Mouse (Mus musculus) R1 (cell line): Measurements from ENCODE around the gene Serpinf2.
A peak's percentile ranks its signal among the peaks of the same experiment; 100 is the strongest.

ENCODE experiments used
- DNase-seq: peaks from one replicate; pipeline ENCODE4 v3.0.0-alpha.2; 2018; ENCODE audit warnings: low read depth, low spot score

Gene Serpinf2

DNA sequence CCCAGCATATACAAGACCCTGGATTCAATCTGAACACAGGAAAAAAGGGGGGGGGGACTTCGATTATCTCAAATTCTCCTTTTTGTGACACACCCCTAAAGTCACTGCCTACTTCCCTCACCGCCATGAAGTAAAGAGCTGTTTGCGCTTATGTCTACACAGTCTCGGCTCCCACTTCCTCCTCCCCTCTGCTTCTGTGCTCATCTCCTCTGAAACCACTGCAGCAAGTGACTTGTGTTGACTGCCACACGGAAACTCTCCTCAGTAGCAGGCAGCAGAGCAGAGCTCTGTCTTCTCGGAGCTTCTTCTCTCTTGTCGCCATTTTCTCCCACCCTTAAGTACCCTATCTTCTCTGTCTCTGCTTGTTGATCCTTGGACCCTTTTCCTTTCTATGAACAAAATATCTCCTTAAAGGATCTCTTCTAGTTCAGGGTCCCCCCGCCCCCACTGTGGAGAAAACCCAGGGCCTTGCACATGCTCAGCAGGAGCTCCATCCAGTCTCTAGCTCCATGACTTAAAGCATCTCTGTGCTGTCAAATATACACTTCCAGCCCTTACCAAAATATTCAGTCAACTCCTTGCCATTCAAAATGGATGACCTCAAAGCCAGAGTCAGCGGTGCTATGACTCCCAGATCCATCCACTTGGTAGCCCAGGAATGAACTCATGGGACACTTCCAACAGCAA, 10.2 kb downstream of the Serpinf2 start:
- DNase-seq = no peak

DNA sequence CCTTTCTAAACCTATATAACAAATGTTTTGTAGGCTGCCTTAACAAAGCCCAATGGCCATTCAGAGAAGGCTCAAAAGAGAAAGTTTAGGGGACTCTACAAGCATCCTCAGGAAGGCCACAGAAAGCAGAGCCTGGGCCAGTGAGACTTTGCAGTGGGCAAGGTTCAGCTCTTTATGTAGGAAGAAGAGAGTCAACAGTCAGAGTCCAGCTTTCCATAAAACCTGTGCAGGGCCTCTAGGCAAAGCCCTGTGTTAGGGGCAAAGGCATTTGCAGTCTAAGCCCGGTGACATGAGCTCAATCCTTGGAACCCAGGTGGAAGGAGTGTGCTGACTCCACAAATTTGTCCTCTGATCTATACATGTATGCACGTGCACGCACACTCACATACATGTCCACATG, 14.9 kb downstream of the Serpinf2 start:
- DNase-seq = no peak

DNA sequence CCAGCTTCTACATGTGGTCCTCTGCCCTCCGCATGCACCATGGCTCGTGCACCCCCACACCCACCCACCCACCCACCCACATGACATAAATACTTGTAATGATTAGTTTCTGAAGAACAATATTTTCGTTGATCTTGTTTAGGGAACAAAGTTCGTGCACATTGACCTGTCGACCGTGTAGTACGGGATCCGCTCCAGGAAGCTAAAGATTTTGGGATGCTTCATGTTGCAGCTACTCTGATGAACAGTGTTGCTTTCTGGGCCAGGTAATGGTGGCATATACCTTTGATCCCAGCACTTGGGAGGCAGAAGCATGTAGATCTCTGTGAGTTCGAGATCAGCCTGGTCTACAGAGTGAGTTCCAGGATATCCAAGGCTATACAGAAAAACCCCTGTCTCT, 15.4 kb downstream of the Serpinf2 start:
- DNase-seq = no peak

DNA sequence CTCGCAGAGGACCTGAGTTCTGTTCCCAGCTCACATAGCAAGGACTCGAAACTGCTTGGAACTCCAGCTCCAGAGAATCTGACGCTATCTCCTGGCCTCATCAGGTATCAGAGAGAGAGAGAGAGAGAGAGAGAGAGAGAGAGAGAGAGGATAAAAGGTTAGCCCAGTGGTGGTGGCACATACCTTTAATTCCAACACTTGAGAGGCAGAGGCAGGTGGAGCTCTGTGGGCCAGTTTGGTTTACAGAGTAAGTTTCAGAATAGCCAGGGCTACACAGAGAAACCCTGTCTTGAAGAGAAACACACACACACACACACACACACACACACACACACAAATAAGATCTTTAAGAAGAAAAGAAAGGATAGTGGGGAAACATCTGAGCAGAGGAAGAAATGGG, 16.3 kb downstream of the Serpinf2 start:
- DNase-seq = no peak

DNA sequence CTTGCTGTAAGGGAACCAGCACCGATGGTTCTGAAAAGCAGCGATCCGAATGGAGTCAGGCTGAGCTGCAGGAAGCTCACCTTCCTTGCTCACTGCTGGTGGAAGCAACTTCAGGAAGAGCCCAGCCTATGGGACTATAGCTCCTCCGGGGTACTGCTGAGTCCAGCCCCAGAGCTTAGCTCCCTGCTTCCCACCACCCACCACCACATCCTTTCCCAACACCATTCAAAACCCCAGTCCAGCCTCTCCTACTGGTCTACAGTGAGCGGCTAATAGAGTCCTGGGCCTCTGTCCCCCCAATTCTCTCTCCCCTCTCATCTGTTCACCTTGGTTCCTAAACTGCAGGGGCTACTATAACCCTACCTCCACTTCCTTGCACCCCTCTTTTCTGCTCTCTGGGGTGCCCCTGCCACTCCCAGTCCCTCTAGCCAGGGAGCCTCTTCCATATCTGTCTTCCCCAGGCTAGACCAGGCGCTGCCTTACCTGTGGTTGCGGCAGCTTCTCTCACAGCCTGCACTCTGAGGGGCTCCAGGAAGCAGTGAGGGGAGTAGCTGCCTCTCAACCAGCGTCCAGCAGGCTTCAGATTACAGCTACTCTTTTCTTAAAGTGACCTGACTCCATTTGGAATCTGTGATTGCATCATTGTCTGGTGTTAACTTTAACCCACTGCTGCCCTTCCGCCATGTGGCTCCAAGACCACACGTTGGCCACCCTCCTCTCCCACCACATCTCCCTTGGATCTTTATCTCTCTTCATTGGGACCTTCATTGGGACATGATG, 17.2 kb downstream of the Serpinf2 start, which contains the start of gene Serpinf1:
Serpinf1 (minus strand) TSS at position 689 of the 780 bp plus-strand sequence.
- DNase-seq = no peak

DNA sequence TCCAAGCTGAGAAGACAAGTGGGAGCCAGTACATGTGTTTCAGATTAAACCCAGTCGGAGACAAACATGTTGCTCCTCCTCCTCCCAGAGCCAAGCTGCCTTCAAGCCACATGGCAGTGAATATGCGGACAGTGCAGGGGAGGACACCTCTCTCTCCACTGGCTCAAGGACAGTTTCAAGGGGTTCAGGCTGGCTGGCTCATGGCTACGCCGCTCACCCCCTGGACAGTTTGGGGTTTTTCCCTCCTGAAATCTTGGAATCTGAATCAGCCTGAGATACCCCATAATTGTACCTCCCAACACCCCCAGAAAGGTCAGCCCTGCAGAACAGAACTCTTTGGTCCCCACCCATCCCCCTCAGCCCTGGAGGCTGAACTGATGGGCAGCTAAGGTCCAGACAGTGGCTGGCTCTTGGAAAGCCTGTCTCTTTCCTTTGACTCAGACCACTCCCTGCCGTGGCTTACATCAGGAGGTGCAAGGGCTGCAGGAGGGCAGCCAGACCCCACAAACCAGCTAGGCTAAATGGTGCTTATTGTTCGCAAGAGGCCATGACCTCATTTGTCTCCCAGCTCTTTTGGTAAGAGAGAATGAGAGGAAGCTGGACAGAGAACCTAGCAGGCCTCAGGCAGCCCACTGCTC, 17.9 kb downstream of the Serpinf2 start:
- no peak for DNase-seq

DNA sequence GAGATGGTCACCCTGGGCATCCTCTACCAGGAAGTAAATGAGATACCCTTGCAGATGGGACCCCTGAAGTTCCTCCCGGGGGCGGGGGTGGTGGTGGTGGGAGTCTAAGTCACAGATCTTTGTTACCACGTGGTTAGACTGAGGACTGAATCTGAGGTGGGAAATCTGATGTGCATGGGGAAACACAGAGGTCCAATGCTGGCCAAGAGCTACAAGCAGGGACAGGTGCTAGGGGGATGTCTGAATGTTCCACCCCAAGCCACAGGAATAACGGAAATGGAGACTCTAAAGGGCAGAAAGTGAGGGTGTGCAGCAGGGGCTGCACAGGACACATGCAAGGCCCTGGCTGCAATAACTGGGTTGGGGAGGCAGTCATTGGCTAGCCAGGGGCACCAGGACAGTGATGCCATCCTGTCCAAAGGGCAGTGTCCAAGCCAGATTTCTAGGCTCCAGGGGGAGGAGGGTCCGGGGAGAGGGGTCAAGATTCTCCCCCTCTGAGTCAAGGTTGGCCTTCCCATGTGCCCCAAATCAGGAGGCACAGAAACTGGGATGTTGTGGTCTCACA, 18.5 kb downstream of the Serpinf2 start:
- DNase-seq = no peak

DNA sequence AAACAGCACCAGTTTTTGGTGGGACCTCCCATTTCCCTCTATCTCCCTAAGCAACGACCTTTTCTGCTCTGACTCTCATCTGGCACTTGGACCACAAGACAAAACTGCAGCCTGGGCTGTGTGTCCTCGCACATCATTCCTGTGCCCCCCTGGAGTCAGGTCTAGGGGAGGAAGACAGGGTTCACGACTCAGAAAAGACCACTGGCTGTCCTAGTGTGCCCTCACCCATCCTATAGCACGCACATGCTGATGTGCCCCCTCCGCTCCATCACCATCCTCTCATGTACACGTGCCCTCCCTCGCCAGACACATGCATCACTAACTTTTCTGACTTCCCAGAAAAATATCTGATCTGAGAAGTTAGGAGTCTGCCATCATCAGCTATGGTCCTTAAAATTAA, 19.4 kb downstream of the Serpinf2 start:
- no peak for DNase-seq

DNA sequence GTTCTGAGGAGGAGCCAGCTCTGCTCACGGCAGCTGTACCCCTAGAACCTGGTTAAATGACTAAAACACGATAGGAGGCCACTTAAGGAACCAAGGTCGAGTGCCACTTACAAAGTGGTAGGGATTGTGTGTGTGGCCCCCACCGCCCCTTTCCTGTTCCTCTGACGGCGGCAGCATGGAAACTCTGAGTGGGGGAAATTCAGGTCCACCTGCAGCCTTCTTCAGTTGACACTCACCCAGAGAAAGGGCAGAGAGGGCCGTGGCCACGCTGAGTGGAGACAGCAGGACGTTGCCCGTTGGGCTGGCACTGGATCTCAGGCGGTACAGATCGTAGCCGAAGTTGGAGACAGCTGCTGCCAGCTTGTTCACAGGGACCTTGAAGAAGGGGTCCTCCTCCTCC, 23.4 kb downstream of the Serpinf2 start:
- DNase-seq = no peak

DNA sequence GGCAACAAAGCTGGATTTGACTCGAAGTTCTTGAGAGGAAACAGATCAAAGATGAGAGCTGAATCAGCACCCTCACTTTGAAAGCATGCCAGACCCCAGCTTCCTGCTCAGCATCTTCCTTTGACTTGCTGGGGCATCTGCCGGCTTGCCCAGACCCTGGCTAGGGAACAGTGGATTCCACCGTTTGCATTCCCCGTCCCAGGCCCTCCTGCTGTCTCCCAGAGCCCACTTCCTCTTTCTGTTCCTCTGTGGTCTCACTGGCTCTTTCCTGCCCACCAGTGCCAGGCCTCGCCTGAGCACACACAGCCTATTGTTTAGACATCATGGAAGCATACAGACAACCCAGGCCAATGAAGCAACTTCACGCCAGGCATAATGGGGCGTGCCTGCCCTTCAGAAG, 24.3 kb downstream of the Serpinf2 start:
- DNase-seq = no peak

DNA sequence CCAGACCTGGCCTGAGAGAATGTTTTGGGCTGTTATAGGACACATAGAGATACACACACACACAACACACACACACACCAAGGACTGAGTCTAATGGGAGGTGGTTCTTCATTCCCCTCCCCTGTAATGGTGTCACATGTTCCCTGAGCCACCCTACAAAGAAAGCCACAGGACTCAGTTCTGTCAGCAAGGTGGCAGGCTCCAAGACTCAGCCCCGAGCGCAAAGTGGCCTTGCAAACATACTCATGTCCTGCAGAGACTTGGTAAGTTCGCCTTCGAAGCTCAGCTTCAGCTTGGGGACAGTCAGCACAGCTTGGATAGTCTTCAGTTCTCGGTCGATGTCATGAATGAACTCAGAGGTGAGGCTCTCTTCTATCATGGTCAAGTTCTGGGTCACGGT, 28.8 kb downstream of the Serpinf2 start:
- no peak for DNase-seq

DNA sequence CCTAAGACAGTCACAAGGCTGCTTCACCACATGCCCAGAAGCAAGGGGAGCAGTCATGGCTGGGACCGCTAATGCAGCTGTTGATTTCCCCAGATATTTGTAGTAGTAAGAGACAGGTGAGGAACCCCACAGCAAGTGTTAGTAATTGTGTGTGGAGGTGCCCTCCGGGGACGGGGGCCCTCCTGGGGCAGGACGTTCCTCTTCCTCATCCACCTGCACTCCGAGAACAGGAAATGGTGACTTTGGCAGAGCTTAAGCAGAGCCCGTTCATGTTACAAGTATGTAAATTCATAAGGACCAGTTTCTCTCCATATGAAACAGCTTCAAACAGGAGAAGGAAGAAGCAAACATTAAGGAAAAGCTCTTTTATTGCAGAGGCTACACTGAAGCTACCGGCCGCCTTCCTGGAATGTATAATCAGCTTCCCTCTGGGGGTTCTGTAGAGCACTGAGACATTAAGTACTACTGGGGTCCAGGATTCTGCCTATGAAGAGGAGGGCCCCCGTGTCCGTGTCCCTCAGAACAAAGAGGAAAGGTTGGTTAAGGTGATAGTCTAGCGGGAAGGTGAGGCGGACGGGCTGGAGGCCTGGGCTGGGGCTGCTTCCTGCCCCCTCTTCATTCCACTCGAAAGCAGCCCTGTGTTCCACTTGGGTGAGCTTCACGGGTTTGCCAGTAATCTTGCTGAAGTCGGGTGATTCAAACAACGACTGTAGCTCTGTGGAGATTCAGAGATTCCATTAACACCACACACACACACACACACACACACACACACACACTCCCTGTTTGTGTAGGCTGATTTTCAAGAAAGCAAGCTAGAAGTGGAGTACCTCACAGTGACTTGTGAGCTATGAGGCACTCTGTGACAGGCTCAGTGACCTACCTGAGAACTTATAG, 29.5 kb downstream of the Serpinf2 start:
- DNase-seq = no peak

DNA sequence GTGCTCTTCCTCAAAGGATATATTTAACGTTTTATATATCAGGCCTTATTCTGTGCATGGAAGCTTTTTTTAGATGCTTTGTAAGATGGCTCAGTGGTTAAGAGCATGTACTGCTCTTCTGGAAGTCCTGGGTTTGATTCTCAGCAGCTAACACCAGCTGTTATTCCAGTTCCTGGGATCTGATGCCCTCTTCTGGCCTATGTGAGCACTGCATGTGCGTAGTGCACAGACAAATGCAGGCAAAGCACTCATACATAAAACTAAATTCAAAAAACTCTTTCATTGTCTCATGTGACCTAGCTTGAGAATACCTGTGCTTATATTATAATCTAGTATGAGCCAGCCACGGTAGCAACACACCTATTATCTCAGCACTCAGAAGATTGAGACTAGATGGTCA, 32.5 kb downstream of the Serpinf2 start:
- DNase-seq = peak; percentile 83

DNA sequence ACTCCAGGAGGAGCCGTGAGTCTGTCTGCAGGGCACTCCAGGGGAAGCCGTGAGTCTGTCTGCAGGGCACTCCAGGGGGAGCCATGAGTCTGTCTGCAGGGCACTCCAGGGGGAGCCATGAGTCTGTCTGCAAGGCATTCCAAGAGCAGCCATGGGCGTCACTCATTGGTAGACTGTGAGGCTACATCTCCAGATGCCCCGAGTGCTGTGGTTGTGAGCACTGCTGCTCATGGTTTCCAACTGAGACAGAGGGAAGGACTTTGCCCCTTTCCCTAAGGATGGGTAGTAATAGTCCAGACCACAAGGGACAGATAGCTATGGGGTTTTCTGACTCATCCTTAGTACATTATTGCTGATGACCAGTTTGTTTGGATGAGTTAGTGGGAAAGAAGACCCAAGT, 33.3 kb downstream of the Serpinf2 start:
- DNase-seq = no peak

DNA sequence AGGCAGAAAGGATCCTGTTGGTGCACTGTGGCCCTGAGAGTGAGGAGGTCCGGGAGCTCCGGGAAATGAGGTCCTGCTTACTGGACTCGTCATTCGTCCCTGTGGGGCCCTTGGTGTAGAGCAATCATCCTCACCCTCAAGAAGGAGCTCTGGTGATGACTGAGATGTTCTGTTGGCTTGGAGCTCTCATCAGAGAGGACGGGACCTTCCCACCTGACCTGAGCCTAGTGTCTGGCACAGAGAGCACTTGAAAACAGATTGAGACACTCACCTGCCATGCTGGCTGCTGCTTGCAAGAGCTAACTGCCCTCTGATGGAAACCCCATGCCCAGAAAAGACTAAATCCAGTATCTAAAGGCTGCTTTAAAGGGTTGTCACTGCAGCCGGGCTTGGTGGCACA, 34.6 kb downstream of the Serpinf2 start:
- no peak for DNase-seq

DNA sequence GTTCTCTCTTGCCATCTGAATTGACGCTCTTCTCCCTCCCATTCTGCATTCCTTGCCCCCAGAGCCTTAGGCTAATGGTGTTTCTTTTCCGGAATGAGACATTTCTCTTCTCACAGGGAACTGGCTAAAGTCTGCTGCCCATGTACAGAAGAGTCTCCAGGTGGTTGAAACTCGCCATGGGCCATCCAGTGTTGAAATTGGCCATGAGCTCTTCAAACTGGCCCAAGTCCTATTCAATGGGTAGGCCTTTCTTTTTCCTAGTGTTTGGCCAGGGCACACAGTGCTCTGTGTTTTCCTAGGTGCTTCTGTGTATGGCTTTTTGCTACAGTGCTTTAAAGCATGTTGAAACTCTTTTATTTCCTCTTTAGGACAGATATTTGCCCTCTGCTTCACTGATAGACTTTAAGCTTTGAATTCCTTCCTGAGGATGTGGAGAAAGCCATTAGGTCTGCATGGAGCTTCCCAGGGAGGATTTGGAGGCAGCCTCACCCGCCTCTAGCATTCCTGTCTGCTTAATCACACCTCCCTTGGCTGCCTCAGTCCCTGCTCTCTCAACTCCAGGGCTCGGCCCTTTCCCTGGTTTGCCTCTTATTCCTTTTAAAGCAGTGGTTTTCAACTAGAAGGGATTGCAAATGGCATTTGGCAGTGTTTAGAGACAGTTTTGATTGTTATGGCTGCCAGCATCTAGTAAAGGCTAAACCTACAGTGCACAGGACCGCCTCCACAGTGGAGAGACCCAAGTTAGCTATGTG, 35.9 kb downstream of the Serpinf2 start:
- no peak for DNase-seq

DNA sequence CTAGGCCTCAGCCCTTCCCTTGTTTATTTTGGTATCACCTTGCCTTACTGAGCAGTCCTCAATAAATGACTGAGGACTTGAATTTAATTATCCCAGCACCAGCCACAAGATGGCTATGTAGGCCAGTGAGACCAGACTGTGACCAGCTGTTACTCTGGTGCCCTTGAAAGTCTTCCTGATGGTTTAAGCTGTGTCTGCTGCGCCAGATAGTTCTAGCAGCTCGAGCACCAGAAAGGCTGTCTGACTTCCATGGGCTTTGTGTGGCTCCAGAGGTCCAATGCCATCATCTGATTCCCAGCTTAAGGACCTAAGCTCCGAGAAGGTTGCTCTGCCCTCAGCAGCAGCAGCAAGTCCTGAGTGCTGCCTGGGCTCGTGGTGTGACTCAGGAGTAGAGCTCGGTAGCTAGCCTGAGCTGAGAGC, 37.1 kb downstream of the Serpinf2 start:
- peak; percentile 59 for DNase-seq

DNA sequence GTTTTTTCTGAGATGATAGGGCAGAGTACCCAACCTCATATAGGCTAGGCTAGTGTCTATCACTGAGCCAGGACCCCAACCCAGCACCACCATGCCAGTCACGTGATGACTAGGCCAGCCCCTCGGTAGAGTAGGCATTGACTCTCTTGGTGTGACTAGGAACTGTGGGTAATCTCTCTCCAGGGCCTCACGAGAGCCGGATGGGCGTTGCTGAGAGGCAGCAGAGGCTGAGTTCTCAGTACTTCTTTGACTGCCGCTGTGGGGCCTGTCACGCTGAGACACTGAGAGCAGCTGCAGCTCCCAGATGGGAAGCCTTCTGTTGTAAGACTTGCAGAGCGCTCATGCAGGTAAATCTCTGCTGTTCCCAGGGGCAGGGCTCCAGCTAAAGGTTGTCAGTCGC, 39.3 kb downstream of the Serpinf2 start:
- peak; percentile 94 for DNase-seq

DNA sequence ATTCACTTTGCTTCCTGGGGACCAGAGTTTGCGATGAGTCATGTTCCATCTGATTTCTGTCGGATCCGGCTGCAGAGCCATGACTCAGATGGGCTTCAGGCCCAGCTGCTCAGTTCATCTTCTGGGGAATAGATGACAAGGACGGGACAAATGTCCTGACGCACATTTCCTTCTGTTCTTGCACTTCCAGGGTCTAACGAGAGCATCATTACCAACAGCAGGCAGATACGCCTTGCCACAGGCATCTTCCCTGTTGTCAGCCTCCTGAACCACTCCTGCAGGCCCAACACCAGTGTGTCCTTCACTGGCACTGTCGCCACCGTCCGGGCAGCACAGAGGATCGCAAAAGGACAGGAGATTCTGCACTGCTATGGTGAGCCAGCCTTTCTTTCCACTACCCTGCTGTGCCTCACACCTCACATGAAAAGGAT, 40.0 kb downstream of the Serpinf2 start:
- no peak for DNase-seq

DNA sequence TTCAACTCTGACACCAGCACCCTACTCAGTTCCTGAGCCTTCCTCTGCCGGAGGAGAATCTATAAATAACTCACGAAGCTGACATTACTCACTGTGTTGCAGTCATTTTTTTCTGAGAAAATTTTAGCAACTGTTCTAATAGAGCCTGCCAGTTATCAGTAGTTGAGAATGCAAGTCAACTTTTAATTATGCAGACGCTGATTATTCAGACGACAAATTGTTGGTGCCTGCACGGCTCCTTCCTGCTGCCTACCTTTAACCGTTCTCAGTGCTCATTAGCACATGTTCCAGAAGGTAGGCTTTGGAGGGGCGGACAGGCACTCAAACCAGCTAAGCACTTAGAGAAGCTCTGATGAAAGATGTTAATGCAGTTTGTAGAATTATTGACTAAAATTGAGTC, 41.9 kb downstream of the Serpinf2 start:
- DNase-seq = no peak

DNA sequence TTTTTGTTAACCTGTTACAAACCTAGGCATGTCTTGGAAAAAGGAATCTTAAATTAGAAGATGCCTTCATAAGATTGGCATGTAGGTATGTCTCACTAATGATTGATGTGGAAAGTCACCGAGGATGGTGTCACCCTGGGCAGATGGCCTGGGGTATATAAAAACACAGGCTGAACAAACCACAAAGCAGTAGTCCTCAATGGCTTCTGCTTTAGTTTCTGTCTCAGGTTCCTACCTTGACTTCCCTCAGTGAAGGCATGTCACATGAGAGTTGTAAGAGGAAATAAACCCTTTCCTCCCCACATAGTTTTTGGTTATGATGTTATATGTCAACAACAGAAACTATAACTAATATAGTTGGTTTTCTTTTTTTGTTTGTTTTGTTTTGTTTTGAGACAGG, 43.8 kb downstream of the Serpinf2 start:
- no peak for DNase-seq
